ENCODE assay signal across 8 mouse cellular contexts in the genomic region with DNA sequence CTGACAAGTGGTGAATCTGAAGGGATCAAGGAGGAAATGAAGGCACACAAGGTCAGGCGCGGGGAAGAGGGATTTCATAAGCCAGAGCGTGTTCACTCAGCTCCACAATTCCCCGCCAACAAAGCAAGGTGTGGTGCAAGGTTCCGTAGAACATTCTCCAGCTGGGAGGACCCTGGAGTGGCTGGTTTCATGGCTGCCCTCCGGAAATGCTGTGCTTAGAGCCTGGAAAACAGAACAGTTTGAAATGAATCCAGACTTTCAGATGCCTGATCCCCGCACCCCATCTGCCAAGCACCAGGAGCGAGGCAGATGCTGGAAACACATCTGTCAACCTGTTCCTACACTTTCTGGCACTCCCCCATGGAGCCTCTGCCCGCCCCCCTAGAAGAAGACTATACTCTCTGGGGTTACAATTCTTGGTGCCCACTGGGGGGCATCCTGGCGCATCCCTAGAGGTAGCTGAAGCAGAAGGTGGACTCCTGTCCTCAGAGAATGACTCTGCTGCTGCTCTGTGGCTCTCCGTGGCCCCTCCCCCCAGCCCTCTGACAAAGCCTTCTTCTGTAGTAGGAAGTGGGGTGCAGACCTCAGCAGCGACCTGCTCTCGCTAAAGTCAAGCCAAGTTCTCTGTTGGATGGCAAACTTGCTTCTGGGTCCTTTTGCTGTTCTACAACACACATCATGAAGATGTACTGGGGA. TPM values are rescaled to one million over a fixed set of nuclear protein-coding genes. Genes with fewer than 3 reads are reported as not detected.
A peak's percentile ranks its signal among the peaks of the same experiment; 100 is the strongest.
DNase-seq lines count a peak whose midpoint lies in the region; ATAC-seq lines count a peak whose summit lies in the region.

No protein-coding gene starts in this region.

- H3K4me3 ChIP-seq in intestine, embryonic 14.5 days (ENCODE audit: low read depth, low read length) = no peak overlapping the region
- no peak overlapping the region for H3K4me3 ChIP-seq in midbrain, embryonic 14.5 days (replicated peaks; ENCODE audit: low read depth, low read length)

- H3K36me3 ChIP-seq in intestine, embryonic 14.5 days (ENCODE audit: control insufficient read depth, insufficient read depth, low read length) = no peaks in the 10 kb centered on the region
- H3K36me3 ChIP-seq in midbrain, embryonic 14.5 days (ENCODE audit: control insufficient read depth, insufficient read depth, low read length) = no peaks in the 10 kb centered on the region

- peak; percentile 19 for DNase-seq in gastrocnemius, postnatal 25 days
- DNase-seq in gastrocnemius, postnatal 4 days (ENCODE audit: low spot score in 2 of 2) = no peak
- DNase-seq in CD4-positive helper T cell, adult 2 months (ENCODE audit: low read depth, low spot score) = peak; percentile 21
- DNase-seq in embryo, embryonic 10.5 days (ENCODE audit: low spot score) = peak; percentile 13
- DNase-seq in intestine, embryonic 14.5 days (ENCODE audit: low spot score) = peak; percentile 61
- DNase-seq in midbrain, embryonic 14.5 days = peak; percentile 19
- DNase-seq in natural killer cell, adult 2 months (ENCODE audit: low spot score in 2 of 2) = no peak
- DNase-seq in urinary bladder, adult 2 months (ENCODE audit: low spot score) = no peak

- H3K27ac ChIP-seq in intestine, embryonic 14.5 days (ENCODE audit: low read depth) = no peak overlapping the region
- no peak overlapping the region for H3K27ac ChIP-seq in midbrain, embryonic 14.5 days (replicated peaks; ENCODE audit: low read depth, low read length)

- H3K9ac ChIP-seq in intestine, embryonic 14.5 days (ENCODE audit: low read length) = no peak overlapping the region
- H3K9ac ChIP-seq in midbrain, embryonic 14.5 days (replicated peaks; ENCODE audit: low read length) = no peak overlapping the region

- WGBS in intestine, embryonic 14.5 days = 17% methylated on average over 13 of the region's 13 CpGs
- WGBS in midbrain, embryonic 14.5 days = 26% methylated on average over 13 of the region's 13 CpGs

- no peaks in the 10 kb centered on the region for H3K9me3 ChIP-seq in intestine, embryonic 14.5 days (ENCODE audit: control insufficient read depth, low read length)
- no peaks in the 10 kb centered on the region for H3K9me3 ChIP-seq in midbrain, embryonic 14.5 days (ENCODE audit: control insufficient read depth, low read length)

- no peaks in the 10 kb centered on the region for H3K27me3 ChIP-seq in intestine, embryonic 14.5 days (replicated peaks; ENCODE audit: control insufficient read depth, insufficient read depth, low read length)
- no peaks in the 10 kb centered on the region for H3K27me3 ChIP-seq in midbrain, embryonic 14.5 days (ENCODE audit: control insufficient read depth, insufficient read depth, low read length)

- 0 out of 2 replicates have a peak, but pooled peaks cover 5% of the 10 kb centered on the region for H3K4me1 ChIP-seq in intestine, embryonic 14.5 days (replicated peaks; ENCODE audit: control insufficient read depth, insufficient read depth, low read length)
- H3K4me1 ChIP-seq in midbrain, embryonic 14.5 days (ENCODE audit: control insufficient read depth, insufficient read depth, low read length) = no peaks in the 10 kb centered on the region

- peak; percentile 40; the same call in 1 of the 2 replicates for ATAC-seq in intestine, embryonic 14.5 days (replicated peaks; ENCODE audit: low FRiP score, low TSS enrichment, low read depth)
- no peak for ATAC-seq in midbrain, embryonic 14.5 days (ENCODE audit: low FRiP score, low TSS enrichment)

- peak overlapping the region; percentile 20 for H3K4me2 ChIP-seq in intestine, embryonic 14.5 days (ENCODE audit: low read length)
- no peak overlapping the region for H3K4me2 ChIP-seq in midbrain, embryonic 14.5 days (ENCODE audit: low read length)

RNA-seq across cellular contexts. Expression of a gene that starts 54.5 kb away (rescaled TPM):
- total RNA-seq in gastrocnemius, postnatal 25 days (2021) = 10 to 100 TPM; 17.0 to 42.9 TPM
- total RNA-seq in gastrocnemius, postnatal 4 days (2021) = 10 to 100 TPM; 21.5 to 23.7 TPM
- polyA plus RNA-seq in intestine, embryonic 14.5 days (2014; fragmentation: Nextera tagmentation; extraction: Ambion mirVana) = 2.2 and 3.5 TPM in 2 replicates
- 4.0 and 4.9 TPM in 2 replicates for polyA plus RNA-seq in midbrain, embryonic 14.5 days (2014; fragmentation: Nextera tagmentation; extraction: Ambion mirVana)
- polyA plus RNA-seq in urinary bladder, adult 2 months (2012; rRNA removed) = 6.3 and 9.7 TPM in 2 replicates

Comparison
In these comparisons a context has a peak if more than half of its experiments do, and no peak if none do; other contexts are left out.
1. DNase-seq: peak in gastrocnemius, postnatal 25 days (single experiment), CD4-positive helper T cell, adult 2 months (single experiment), embryo, embryonic 10.5 days (single experiment), intestine, embryonic 14.5 days (single experiment) and midbrain, embryonic 14.5 days (single experiment); none in gastrocnemius, postnatal 4 days (0 of 2), natural killer cell, adult 2 months (0 of 2) and urinary bladder, adult 2 months (single experiment).